Mouse (Mus musculus) liver, embryonic 16.5 days (tissue): ENCODE measurements around the gene 4930572O03Rik. TPM values are rescaled to one million over a fixed set of nuclear protein-coding genes. Genes with fewer than 3 reads are reported as not detected.
"Not testable (repeated sequence)": the region's sequence is repeated elsewhere in the genome, so short reads cannot be mapped to it uniquely, and the experiment has no call there.

Experiments
- ATAC-seq: fragments of 200-750 bp; cut with Nextera tagmentation; 2 replicates; pipeline ENCODE4 v1.8.0; 2017; ENCODE audit warnings: low read depth, mild to moderate bottlenecking, moderate number of reproducible peaks, moderate library complexity
- H3K27ac ChIP-seq: fragments of 300-500 bp; sonication (generic); 2 replicates; pipeline ENCODE4 v1.5.1; 2014; ENCODE audit warnings: mild to moderate bottlenecking, low read length
- H3K27me3 ChIP-seq: fragments of 300-500 bp; sonication (generic); 2 replicates; pipeline ENCODE4 v1.6.1; 2014; ENCODE audit warnings: low read depth, low read length, mixed read lengths; ENCODE audit not compliant: control insufficient read depth, insufficient read depth
- H3K36me3 ChIP-seq: fragments of 300-500 bp; sonication (generic); 2 replicates; pipeline ENCODE4 v1.6.1; 2014; ENCODE audit warnings: mild to moderate bottlenecking; ENCODE audit not compliant: control insufficient read depth, insufficient read depth
- H3K4me1 ChIP-seq: fragments of 300-500 bp; sonication (generic); 2 replicates; pipeline ENCODE4 v1.6.1; 2014; ENCODE audit warnings: low read depth, low read length, mixed read lengths; ENCODE audit not compliant: control insufficient read depth
- H3K4me2 ChIP-seq: fragments of 300-500 bp; sonication (generic); 2 replicates; pipeline ENCODE4 v1.6.1; 2014; ENCODE audit warnings: low read depth, low read length, mixed read lengths
- H3K4me3 ChIP-seq: fragments of 300-500 bp; sonication (generic); 2 replicates; pipeline ENCODE4 v1.5.1; 2014; ENCODE audit warnings: low read depth, mild to moderate bottlenecking, low read length
- H3K9ac ChIP-seq: fragments of 300-500 bp; sonication (generic); 2 replicates; pipeline ENCODE4 v1.6.1; 2014; ENCODE audit warnings: low read depth, low read length
- H3K9me3 ChIP-seq: fragments of 300-500 bp; sonication (generic); replicated peaks from 2 replicates; pipeline ENCODE4 v1.6.1; 2016; ENCODE audit warnings: low read length; ENCODE audit not compliant: control insufficient read depth
- WGBS: fragments of 180-500 bp; shearing (Covaris S2); extraction: QIAGEN DNeasy Blood & Tissue Kit; methylation state at CpG from one replicate; pipeline ENCODE4 v1.1.7; 2014; ENCODE audit not compliant: insufficient replicate concordance; 5-methylcytosine and 5-hydroxymethylcytosine counted together
- polyA plus RNA-seq: library from polyadenylated mRNA; unstranded; fragments of >200 nt; fragmentation: Nextera tagmentation; extraction: Ambion mirVana; gene quantifications from 2 replicates; pipeline ENCODE4 v1.2.1, GENCODE M21; 2015

4930572O03Rik gene
- polyA plus RNA-seq, 1 experiment from 2014 or later = not detected

DNA sequence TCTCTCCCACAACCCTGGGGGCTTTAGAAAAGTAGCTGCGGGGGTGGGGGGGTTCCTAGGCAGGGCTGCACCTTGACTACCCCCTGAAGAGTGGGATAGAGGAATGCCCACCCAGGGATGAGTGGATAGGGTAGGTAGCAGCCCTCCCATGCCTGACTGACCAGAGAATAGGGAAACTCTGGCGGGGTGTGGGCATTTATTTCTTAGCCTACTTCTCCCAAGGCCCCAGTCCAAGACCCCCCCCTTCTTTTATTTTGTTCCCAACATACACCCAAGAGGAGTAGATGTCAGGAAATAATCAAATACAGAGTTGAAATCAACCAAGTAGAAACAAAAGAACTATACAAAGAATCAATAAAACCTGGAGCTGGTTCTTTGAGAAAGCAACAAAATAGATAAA is 19.2 kb downstream of the 4930572O03Rik start:
- not testable (repeated sequence) for ATAC-seq, H3K27me3 ChIP-seq, H3K4me2 ChIP-seq, H3K9me3 ChIP-seq, H3K36me3 ChIP-seq, H3K9ac ChIP-seq, H3K4me3 ChIP-seq, H3K4me1 ChIP-seq, H3K27ac ChIP-seq
- WGBS = 34% methylated on average over 2 of the region's 2 CpGs

DNA sequence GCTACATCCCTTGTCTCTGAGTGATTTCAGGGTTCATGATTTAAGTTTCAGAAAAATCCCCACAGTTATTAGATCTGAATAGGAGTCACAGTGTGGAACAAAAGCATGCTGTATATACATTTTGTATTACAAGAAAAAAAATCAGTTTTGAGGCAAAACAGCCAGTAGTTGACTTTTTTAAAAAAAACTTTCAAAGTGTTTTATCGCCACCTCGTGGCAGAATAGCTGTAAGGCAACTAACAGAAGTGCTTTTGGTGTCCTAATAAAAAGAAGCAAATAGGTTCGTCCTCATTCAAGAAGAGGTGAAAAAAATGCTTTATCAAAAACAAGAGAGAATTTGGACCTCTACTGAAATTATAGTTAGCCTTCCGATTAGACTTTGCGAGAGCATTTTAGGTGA is 26.8 kb downstream of the 4930572O03Rik start:
- H3K9me3 ChIP-seq, ATAC-seq, H3K27ac ChIP-seq, H3K36me3 ChIP-seq, H3K4me2 ChIP-seq, H3K4me1 ChIP-seq, H3K27me3 ChIP-seq, H3K9ac ChIP-seq, H3K4me3 ChIP-seq: not testable (repeated sequence)
- 22% methylated on average over 5 of the region's 5 CpGs for WGBS

DNA sequence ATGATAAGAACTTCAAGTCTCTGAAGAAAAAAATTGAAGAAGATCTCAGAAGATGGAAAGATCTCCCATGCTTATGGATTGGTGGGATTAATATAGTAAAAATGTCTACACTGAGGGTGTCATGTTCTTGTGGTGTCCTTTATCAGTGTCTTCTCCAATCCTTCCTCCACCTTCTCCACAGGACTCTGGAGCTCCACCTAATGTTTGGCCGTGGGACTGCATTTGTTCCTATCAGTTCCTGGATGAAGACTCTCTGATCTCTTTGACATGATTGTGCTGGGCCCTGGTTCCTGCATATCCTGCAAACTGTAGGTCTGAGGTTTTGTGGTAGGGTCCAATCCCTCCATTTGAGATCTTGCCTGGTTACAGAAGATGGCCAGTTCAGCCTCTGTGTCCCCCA is 28.7 kb downstream of the 4930572O03Rik start:
- not testable (repeated sequence) for H3K36me3 ChIP-seq, H3K27ac ChIP-seq, H3K27me3 ChIP-seq, H3K4me2 ChIP-seq, H3K4me1 ChIP-seq, H3K4me3 ChIP-seq, ATAC-seq, H3K9ac ChIP-seq, H3K9me3 ChIP-seq
- WGBS = 23% methylated on average over 1 of the region's 1 CpGs

DNA sequence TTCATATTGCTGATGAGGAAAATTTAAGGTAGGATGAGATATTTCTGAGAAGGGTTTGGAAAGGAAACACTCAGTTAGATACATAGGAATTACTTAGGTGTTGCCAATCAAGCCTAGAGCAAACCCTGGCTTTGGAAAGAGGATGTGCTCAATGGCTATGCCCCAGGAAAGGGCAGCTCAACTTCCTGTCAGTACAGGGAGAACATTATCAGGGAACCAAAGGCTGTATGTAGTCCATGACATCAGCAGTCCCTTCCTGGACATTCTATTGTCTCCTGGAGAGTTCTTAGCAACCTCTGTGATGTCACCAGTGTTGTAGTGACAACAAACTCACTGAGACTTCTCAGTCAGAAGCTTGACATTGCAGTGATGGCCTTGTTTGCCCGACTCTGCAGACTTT is 38.1 kb downstream of the 4930572O03Rik start, which contains the start of gene Speer4d:
Gene Speer4d (plus strand): TSS at position 301 of the 400 bp plus-strand sequence.
- not testable (repeated sequence) for H3K27ac ChIP-seq, H3K27me3 ChIP-seq, ATAC-seq, H3K4me3 ChIP-seq, H3K9ac ChIP-seq, H3K4me2 ChIP-seq, H3K9me3 ChIP-seq, H3K36me3 ChIP-seq, H3K4me1 ChIP-seq
- 35% methylated on average over 1 of the region's 1 CpGs for WGBS

DNA sequence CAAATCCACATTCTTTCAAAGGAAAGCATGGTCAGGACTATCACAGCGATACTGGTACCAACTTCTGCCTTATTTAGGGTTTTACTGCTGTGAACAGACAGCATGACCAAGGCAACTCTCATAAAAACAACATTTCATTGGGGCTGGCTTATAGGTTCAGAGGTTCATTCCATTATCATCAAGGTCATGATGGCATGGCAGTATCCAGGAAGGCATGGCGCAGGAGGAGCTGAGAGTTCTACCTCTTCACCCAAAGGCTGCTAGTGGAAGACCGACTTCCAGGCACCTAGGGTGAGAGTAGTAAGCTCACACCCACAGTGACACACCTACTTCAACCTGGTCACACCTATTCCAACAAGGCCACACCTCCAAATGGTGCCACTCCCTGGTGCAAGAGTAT is 40.7 kb downstream of the 4930572O03Rik start:
- not testable (repeated sequence) for H3K4me2 ChIP-seq, H3K27ac ChIP-seq, ATAC-seq, H3K27me3 ChIP-seq, H3K9ac ChIP-seq, H3K4me1 ChIP-seq, H3K9me3 ChIP-seq, H3K4me3 ChIP-seq, H3K36me3 ChIP-seq
- 45% methylated on average over 3 of the region's 3 CpGs for WGBS

DNA sequence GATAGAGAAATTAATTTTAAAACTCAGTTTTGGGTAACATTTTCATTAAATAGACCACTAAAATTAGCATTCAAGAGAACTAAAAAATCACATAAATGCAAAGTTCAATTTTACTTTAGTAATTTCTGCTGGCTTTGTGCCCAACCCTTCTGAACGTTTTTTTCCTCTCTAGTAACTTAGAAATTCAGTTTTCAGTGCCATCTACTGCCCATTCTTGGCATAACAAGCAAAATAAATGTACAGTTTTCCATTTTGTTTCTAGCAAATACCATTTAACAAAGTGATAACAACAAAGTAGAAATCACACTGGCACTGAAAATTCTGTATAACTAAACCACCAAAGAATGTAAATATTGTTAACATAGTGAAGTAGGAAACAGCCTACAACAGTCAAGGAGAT is 46.2 kb downstream of the 4930572O03Rik start:
- not testable (repeated sequence) for H3K9me3 ChIP-seq, H3K4me3 ChIP-seq, H3K9ac ChIP-seq, H3K27ac ChIP-seq, H3K4me1 ChIP-seq, H3K27me3 ChIP-seq, H3K36me3 ChIP-seq, ATAC-seq, H3K4me2 ChIP-seq
- WGBS = 0% methylated on average over 1 of the region's 1 CpGs

DNA sequence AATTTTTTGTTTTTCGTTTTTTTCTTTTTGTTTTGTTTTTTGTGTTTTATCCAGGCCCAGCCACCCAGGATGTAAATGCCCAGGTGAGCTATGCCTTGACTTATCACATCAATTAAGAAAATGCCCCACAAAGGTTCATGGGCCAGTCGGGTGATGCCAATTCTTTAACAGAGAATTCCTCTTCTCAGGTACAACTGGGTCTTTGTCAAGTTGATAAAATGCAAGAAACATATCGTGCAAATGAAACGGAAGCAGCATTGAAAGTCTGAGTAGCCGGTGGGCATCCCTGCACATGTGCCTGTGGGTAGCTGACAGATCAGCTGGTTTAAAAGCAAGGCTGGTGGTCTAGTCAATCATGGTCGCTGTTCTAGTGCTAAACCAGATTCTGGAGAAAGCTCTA is 50.2 kb downstream of the 4930572O03Rik start:
- H3K4me2 ChIP-seq, H3K4me3 ChIP-seq, H3K9ac ChIP-seq, H3K27ac ChIP-seq, H3K27me3 ChIP-seq, H3K9me3 ChIP-seq, H3K36me3 ChIP-seq, ATAC-seq, H3K4me1 ChIP-seq: not testable (repeated sequence)
- WGBS = 48% methylated on average over 6 of the region's 6 CpGs

DNA sequence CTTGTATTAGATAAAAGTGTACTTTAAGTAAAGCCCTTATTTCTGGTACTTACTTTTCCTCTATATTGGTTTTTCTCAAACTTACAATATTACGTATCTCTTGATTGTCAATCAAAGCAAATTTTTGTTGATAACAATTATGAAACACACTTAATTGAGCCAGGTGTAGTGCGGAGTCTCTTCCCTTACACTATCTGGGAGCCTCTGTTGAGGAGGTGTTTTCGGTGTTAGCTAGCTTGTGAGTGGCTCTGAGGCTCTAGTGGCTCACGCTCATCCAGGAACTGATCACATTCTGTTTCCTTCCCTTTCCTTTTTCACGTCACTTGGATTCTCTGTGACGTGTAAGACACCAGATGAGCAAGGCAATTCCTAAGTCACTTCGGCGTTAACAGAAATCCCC is 53.3 kb downstream of the 4930572O03Rik start:
- not testable (repeated sequence) for H3K4me2 ChIP-seq, H3K4me3 ChIP-seq, ATAC-seq, H3K9me3 ChIP-seq, H3K27ac ChIP-seq, H3K27me3 ChIP-seq, H3K36me3 ChIP-seq, H3K9ac ChIP-seq, H3K4me1 ChIP-seq
- WGBS = 53% methylated on average over 8 of the region's 8 CpGs

DNA sequence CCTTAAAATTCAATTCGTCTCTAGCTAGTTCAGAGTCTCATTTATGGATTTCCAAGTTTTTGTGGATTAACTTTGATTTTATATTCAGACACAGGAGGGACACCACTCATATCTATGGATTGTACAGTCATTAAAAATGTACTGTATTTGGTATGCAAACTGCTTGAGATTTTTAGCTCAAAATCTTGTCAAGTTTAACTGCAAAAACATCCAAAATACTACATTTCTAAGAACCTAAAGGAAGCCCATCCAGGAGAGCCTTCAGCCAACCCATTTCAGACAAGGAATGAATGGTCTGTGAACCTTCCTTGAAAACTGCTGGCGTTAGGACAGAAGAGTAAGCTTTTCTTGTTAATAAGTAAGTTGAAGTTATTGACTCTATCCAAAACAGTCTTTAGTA is 53.9 kb downstream of the 4930572O03Rik start:
- 32% methylated on average over 2 of the region's 2 CpGs for WGBS
- not testable (repeated sequence) for H3K9ac ChIP-seq, H3K4me3 ChIP-seq, ATAC-seq, H3K9me3 ChIP-seq, H3K4me1 ChIP-seq, H3K27me3 ChIP-seq, H3K27ac ChIP-seq, H3K4me2 ChIP-seq, H3K36me3 ChIP-seq
